Comparison of ENCODE assay signal across 9 mouse cellular contexts in the genomic region with DNA sequence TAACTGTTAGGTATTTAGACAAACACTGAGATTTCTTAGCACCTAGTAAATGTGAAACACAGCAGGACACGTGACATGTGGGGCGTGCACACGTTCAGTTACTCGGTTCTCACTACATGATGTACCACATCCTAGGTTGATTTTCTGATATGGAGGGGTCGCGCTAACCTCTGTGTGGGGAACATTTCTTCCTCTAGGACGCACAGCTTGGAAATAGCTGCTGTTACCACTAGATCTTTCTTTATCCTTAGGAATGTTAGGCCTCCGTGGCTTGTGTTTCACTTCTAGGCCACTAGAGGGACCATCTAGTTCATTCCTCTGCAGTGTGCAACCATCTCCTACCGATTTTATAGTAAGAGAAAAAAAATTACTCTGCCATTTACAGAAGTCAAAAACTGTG. TPM values are rescaled to one million over a fixed set of nuclear protein-coding genes. Genes with fewer than 3 reads are reported as not detected.
DNase-seq lines count a peak whose midpoint lies in the region; ATAC-seq and TF ChIP-seq lines count a peak whose summit lies in the region.
"Had no signal": no experiment of that assay in that cellular context is flagged by ENCODE, and none has a peak within 500 bp of the region (broad histone marks: within the 10 kb centered on the region; RNA-seq: fewer than 3 reads in every experiment).

No protein-coding gene starts in this region.

- no peaks in the 10 kb centered on the region for H3K79me3 ChIP-seq in C2C12 (ENCODE audit: low read depth)

- H3K9ac ChIP-seq in hindbrain, embryonic 13.5 days = no peak overlapping the region
- H3K9ac ChIP-seq in midbrain, embryonic 15.5 days = no peak overlapping the region
- H3K9ac ChIP-seq: heart, embryonic 13.5 days had no signal

- H3K36me3 ChIP-seq in C2C12 (ENCODE audit: control insufficient read depth, insufficient read depth) = no peaks in the 10 kb centered on the region
- no peaks in the 10 kb centered on the region for H3K36me3 ChIP-seq in hindbrain, embryonic 13.5 days
- H3K36me3 ChIP-seq in midbrain, embryonic 15.5 days (replicated peaks) = no peaks in the 10 kb centered on the region

- H3K4me1 ChIP-seq in hindbrain, embryonic 13.5 days (replicated peaks) = no peaks in the 10 kb centered on the region
- no peaks in the 10 kb centered on the region for H3K4me1 ChIP-seq in midbrain, embryonic 15.5 days
- H3K4me1 ChIP-seq: heart, embryonic 13.5 days had no signal

- DNase-seq in adrenal gland, adult 2 months = peak; percentile 8
- no peak for DNase-seq in adrenal gland, postnatal 4 days (ENCODE audit: low spot score in 2 of 2)
- peak; percentile 34 to 51 for DNase-seq in cerebellum, postnatal 36 days
- peak; percentile 51 for DNase-seq in left cerebral cortex, adult 11 months (ENCODE audit: low spot score)
- no peak for DNase-seq in gastrocnemius, postnatal 4 days (ENCODE audit: low spot score in 2 of 2)

- peak; percentile 68 for ATAC-seq in hindbrain, embryonic 13.5 days (ENCODE audit: low FRiP score)
- peak; percentile 86 for ATAC-seq in midbrain, embryonic 15.5 days (replicated peaks)

- H3K79me2 ChIP-seq in C2C12 (ENCODE audit: control insufficient read depth, insufficient read depth) = no peaks in the 10 kb centered on the region

- H3K27ac ChIP-seq in hindbrain, embryonic 13.5 days = no peak overlapping the region
- H3K27ac ChIP-seq in midbrain, embryonic 15.5 days = no peak overlapping the region
- H3K27ac ChIP-seq: heart, embryonic 13.5 days had no signal

- peak; percentile 2 for TF ChIP-seq CTCF in C2C12 (IDR thresholded peaks at IDR 0.05; ENCODE audit: control insufficient read depth, insufficient read depth, insufficient read length)

- H3K27me3 ChIP-seq in C2C12 (ENCODE audit: control insufficient read depth, insufficient read depth, insufficient read length) = no peaks in the 10 kb centered on the region
- H3K27me3 ChIP-seq in hindbrain, embryonic 13.5 days = no peaks in the 10 kb centered on the region
- H3K27me3 ChIP-seq in midbrain, embryonic 15.5 days (replicated peaks) = no peaks in the 10 kb centered on the region
- H3K27me3 ChIP-seq: heart, embryonic 13.5 days had no signal

- no peak overlapping the region for H3ac ChIP-seq in C2C12 (ENCODE audit: control insufficient read depth, insufficient read length, low read depth)

- 50% methylated on average over 9 of the region's 9 CpGs for WGBS in hindbrain, embryonic 13.5 days
- 59% methylated on average over 9 of the region's 9 CpGs for WGBS in midbrain, embryonic 15.5 days

- no peak overlapping the region for H3K4me3 ChIP-seq in C2C12 (ENCODE audit: insufficient read depth, poor library complexity, severe bottlenecking)
- H3K4me3 ChIP-seq in hindbrain, embryonic 13.5 days = no peak overlapping the region
- H3K4me3 ChIP-seq in midbrain, embryonic 15.5 days = no peak overlapping the region
- H3K4me3 ChIP-seq: heart, embryonic 13.5 days had no signal

- H3K9me3 ChIP-seq in hindbrain, embryonic 13.5 days = no peaks in the 10 kb centered on the region
- no peaks in the 10 kb centered on the region for H3K9me3 ChIP-seq in midbrain, embryonic 15.5 days
- H3K9me3 ChIP-seq: heart, embryonic 13.5 days had no signal

- H3K4me2 ChIP-seq in hindbrain, embryonic 13.5 days = no peak overlapping the region
- no peak overlapping the region for H3K4me2 ChIP-seq in midbrain, embryonic 15.5 days
- H3K4me2 ChIP-seq: heart, embryonic 13.5 days had no signal

TF ChIP-seq in C2C12, 6 proteins besides CTCF, POLR2A, EP300 and RAD21:
- TF ChIP-seq MAX (IDR thresholded peaks at IDR 0.05) (no peak), MYOD1 (IDR thresholded peaks at IDR 0.05; ENCODE audit: control insufficient read depth, insufficient read length, low read depth) (no peak), MYOG (IDR thresholded peaks at IDR 0.05; ENCODE audit: control insufficient read depth, extremely low read depth, insufficient read length) (no peak), FOSL1 (IDR thresholded peaks at IDR 0.05; ENCODE audit: insufficient read depth, low read length, poor library complexity, severe bottlenecking) (no peak), USF1 (IDR thresholded peaks at IDR 0.05; ENCODE audit: low read depth) (no peak), CEBPB (IDR thresholded peaks at IDR 0.05; ENCODE audit: low read depth) (no peak)

RNA-seq across cellular contexts. Expression of a gene that starts 37.7 kb away (rescaled TPM):
- 1 to 10 TPM; 4.9 to 5.5 TPM for total RNA-seq in adrenal gland, adult 2 months (2021)
- polyA plus RNA-seq in adrenal gland, adult 2 months (2012; rRNA removed) = 4.0 and 4.9 TPM in 2 replicates
- total RNA-seq in adrenal gland, postnatal 4 days (2021) = 1 to 10 TPM; 6.1 to 9.1 TPM
- 1.4 TPM for polyA plus RNA-seq in C2C12 (2012; fragmentation: generic; extraction: Trizol)
- 10.2 and 10.9 TPM in 2 replicates for polyA plus RNA-seq in hindbrain, embryonic 13.5 days (2015; fragmentation: Nextera tagmentation; extraction: Ambion mirVana)
- 9.5 and 12.2 TPM in 2 replicates for polyA plus RNA-seq in midbrain, embryonic 15.5 days (2015; fragmentation: Nextera tagmentation; extraction: Ambion mirVana)
- 1 to 10 TPM; 1.8 to 2.3 TPM for total RNA-seq in gastrocnemius, postnatal 4 days (2021)

Comparison
In these comparisons a context has a peak if more than half of its experiments do, and no peak if none do; other contexts are left out.
1. DNase-seq: peak in adrenal gland, adult 2 months (single experiment), cerebellum, postnatal 36 days (2 of 2) and left cerebral cortex, adult 11 months (single experiment); none in adrenal gland, postnatal 4 days (0 of 2) and gastrocnemius, postnatal 4 days (0 of 2).